In the genomic region with DNA sequence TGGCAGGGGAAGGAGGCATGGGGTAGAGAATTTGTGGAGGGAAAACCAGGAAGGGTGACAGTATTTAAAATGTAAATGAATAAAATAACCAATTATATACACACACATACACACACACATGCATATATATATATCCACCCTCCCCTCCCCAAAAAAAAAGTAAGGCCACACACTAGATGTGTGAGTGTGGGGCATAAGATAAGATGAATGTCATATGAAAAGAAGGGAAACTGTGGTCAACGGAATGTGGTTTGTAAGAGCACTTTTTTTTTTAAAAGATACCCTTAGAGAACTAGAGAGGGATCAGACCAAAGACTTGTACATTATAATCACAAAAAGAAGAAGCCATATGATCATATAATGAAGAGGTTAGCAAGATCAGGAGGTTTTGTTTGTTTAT, we compare ENCODE assay signal across 18 mouse cellular contexts.
"Had no signal": no experiment of that assay in that cellular context is flagged by ENCODE, and none has a peak within 500 bp of the region (broad histone marks: within the 10 kb centered on the region; RNA-seq: fewer than 3 reads in every experiment).

No protein-coding gene starts in this region.

- ATAC-seq: lung, postnatal 0 days; midbrain, embryonic 13.5 days; midbrain, embryonic 15.5 days had no signal

- H3K36me3 ChIP-seq: lung, embryonic 15.5 days; midbrain, embryonic 13.5 days; midbrain, embryonic 15.5 days; neural tube, embryonic 13.5 days; neural tube, embryonic 15.5 days; stomach, embryonic 15.5 days had no signal

- H3K27me3 ChIP-seq: lung, embryonic 15.5 days; megakaryocyte, embryonic 14.5 days; midbrain, embryonic 13.5 days; midbrain, embryonic 15.5 days; neural tube, embryonic 13.5 days; neural tube, embryonic 15.5 days; stomach, embryonic 15.5 days had no signal

- H3K4me2 ChIP-seq: lung, embryonic 15.5 days; midbrain, embryonic 11.5 days; midbrain, embryonic 13.5 days; midbrain, embryonic 15.5 days; neural tube, embryonic 13.5 days; neural tube, embryonic 15.5 days; stomach, embryonic 15.5 days had no signal

- DNase-seq: lung, adult 2 months; lung, postnatal 14 days; lung, postnatal 36 days; right cerebral cortex, postnatal 14 days; thymus, adult 2 months; thymus, postnatal 25 days; thymus, postnatal 4 days had no signal

- H3K9ac ChIP-seq: lung, embryonic 15.5 days; midbrain, embryonic 13.5 days; midbrain, embryonic 15.5 days; neural tube, embryonic 13.5 days; neural tube, embryonic 15.5 days; stomach, embryonic 15.5 days had no signal

- H3K4me3 ChIP-seq: lung, embryonic 15.5 days; megakaryocyte, embryonic 14.5 days; midbrain, embryonic 13.5 days; midbrain, embryonic 15.5 days; neural tube, embryonic 13.5 days; neural tube, embryonic 15.5 days; stomach, embryonic 15.5 days had no signal

- H3K4me1 ChIP-seq: lung, embryonic 15.5 days; megakaryocyte, embryonic 14.5 days; midbrain, embryonic 13.5 days; midbrain, embryonic 15.5 days; neural tube, embryonic 13.5 days; neural tube, embryonic 15.5 days; stomach, embryonic 15.5 days had no signal

- H3K27ac ChIP-seq: lung, embryonic 15.5 days; macrophage; midbrain, embryonic 13.5 days; midbrain, embryonic 15.5 days; neural tube, embryonic 13.5 days; neural tube, embryonic 15.5 days; stomach, embryonic 15.5 days; stomach, postnatal 0 days had no signal

- H3K9me3 ChIP-seq: lung, embryonic 15.5 days; midbrain, embryonic 13.5 days; midbrain, embryonic 15.5 days; neural tube, embryonic 13.5 days; neural tube, embryonic 15.5 days; stomach, embryonic 15.5 days had no signal
